8 mouse cellular contexts compared by ENCODE assay signal in the genomic region with DNA sequence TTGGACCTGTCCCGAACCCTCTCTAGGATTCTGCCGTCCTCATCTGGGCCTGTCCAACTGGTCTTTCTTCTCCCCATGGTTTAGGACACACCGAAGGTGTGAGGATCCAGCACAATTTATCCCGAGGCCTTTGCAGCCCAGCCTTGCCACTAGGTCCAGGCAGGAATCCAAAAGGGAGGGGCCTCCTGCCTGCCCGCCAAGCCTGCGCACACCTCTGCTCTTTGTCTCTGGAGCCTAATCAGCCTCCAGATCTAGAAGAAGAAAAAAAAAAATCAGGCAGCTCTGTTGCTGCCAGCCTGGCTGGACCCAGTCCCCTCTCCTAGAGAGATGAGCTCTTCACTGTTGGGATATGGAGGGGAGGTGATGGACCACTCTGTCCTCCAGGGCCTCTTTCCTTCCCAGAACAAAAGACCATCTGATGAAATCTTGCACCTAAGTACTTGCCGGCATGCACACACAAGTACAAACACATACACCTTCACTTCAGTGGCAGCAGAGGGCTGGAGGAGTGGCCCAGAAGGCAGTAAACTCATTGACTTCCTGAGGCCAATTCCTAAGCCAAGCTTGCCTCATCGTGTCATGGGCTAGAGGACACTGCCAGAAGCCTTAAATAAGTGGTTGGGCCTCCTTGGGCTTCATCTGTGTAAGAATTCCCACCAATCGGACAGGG. TPM values are rescaled to one million over a fixed set of nuclear protein-coding genes. Genes with fewer than 3 reads are reported as not detected.
DNase-seq lines count a peak whose midpoint lies in the region.

No protein-coding gene starts in this region.

- peak; percentile 17 for DNase-seq in embryo, embryonic 10.5 days (ENCODE audit: low spot score)
- DNase-seq in embryo, embryonic 9.5 days (ENCODE audit: extremely low spot score): no peak
- peak; percentile 33 for DNase-seq in urinary bladder, postnatal 25 days (ENCODE audit: low spot score)
- no peak for DNase-seq in urinary bladder, adult 2 months (ENCODE audit: low spot score)
- DNase-seq in kidney, postnatal 4 days: peak; percentile 63 to 75
- DNase-seq in spleen, postnatal 36 days (ENCODE audit: low spot score in 2 of 2): no peak
- DNase-seq in gastrocnemius, postnatal 14 days: no peak
- no peak for DNase-seq in thymus, postnatal 4 days

- intact Hi-C loops in gastrocnemius, postnatal 14 days (cut with DNase I; ENCODE audit: low total_unique reads): loop anchor here (5.0 kb wide), 1 partner anchor 64 kb away; no protein-coding TSS in a partner anchor

RNA-seq across cellular contexts. Expression of a gene that starts 1.6 kb away (rescaled TPM):
- 36.3 and 41.1 TPM in 2 replicates for polyA plus RNA-seq in urinary bladder, adult 2 months (2012; rRNA removed)
- total RNA-seq in gastrocnemius, postnatal 14 days (2021): 10 to 100 TPM; 17.2 to 22.1 TPM

RNA-seq across cellular contexts. Expression of a gene that starts 1.8 kb away (rescaled TPM):
- 10.6 and 13.2 TPM in 2 replicates for polyA plus RNA-seq in urinary bladder, adult 2 months (2012; rRNA removed)
- total RNA-seq in gastrocnemius, postnatal 14 days (2021): under 1 TPM in 1 of 2 experiments, not detected in 1; 0.41 TPM

RNA-seq across cellular contexts. Expression of a gene that starts 9.4 kb away (rescaled TPM):
- polyA plus RNA-seq in urinary bladder, adult 2 months (2012; rRNA removed): 2.3 and 3.4 TPM in 2 replicates
- total RNA-seq in gastrocnemius, postnatal 14 days (2021): under 1 TPM; 0.66 to 0.86 TPM

RNA-seq across cellular contexts. Expression of a gene that starts 28.2 kb away (rescaled TPM):
- polyA plus RNA-seq in urinary bladder, adult 2 months (2012; rRNA removed): 15.8 and 22.8 TPM in 2 replicates
- 10 to 100 TPM; 13.6 to 24.3 TPM for total RNA-seq in gastrocnemius, postnatal 14 days (2021)

Comparison
In these comparisons a context has a peak if more than half of its experiments do, and no peak if none do; other contexts are left out.
1. DNase-seq: peak in embryo, embryonic 10.5 days (single experiment), urinary bladder, postnatal 25 days (single experiment) and kidney, postnatal 4 days (2 of 2); none in embryo, embryonic 9.5 days (single experiment), urinary bladder, adult 2 months (single experiment), spleen, postnatal 36 days (0 of 2), gastrocnemius, postnatal 14 days (single experiment) and thymus, postnatal 4 days (single experiment).